9 mouse cellular contexts compared by ENCODE assay signal in genomic region chr16:4654706-4655105, GRCm38 (mm10). TPM values are rescaled to one million over a fixed set of nuclear protein-coding genes. Genes with fewer than 3 reads are reported as not detected.
DNase-seq lines count a peak whose midpoint lies in the region; ATAC-seq and TF ChIP-seq lines count a peak whose summit lies in the region.
"Had no signal": no experiment of that assay in that cellular context is flagged by ENCODE, and none has a peak within 500 bp of the region (broad histone marks: within the 10 kb centered on the region; RNA-seq: fewer than 3 reads in every experiment).

No protein-coding gene starts in this region.

- WGBS in hindbrain, postnatal 0 days = 74% methylated on average over 10 of the region's 10 CpGs
- WGBS in hindbrain, embryonic 14.5 days = 81% methylated on average over 10 of the region's 10 CpGs
- WGBS in heart, embryonic 14.5 days = 73% methylated on average over 10 of the region's 10 CpGs
- WGBS in forebrain, embryonic 13.5 days = 86% methylated on average over 10 of the region's 10 CpGs
- WGBS in hindbrain, embryonic 16.5 days = 78% methylated on average over 10 of the region's 10 CpGs

- H3K4me2 ChIP-seq in hindbrain, postnatal 0 days (ENCODE audit: low read depth, low read length) = no peak overlapping the region
- H3K4me2 ChIP-seq in hindbrain, embryonic 14.5 days (replicated peaks) = no peak overlapping the region
- H3K4me2 ChIP-seq in heart, embryonic 14.5 days (ENCODE audit: low read length) = no peak overlapping the region
- no peak overlapping the region for H3K4me2 ChIP-seq in forebrain, embryonic 13.5 days
- no peak overlapping the region for H3K4me2 ChIP-seq in hindbrain, embryonic 16.5 days (ENCODE audit: low read length)
- H3K4me2 ChIP-seq: midbrain, embryonic 13.5 days had no signal

- H3K4me1 ChIP-seq in hindbrain, postnatal 0 days (ENCODE audit: insufficient read depth, low read length) = no peaks in the 10 kb centered on the region; the same call in 1 of the 2 replicates
- H3K4me1 ChIP-seq in hindbrain, embryonic 14.5 days (replicated peaks; ENCODE audit: control insufficient read depth, insufficient read depth, low read length) = 0 out of 2 replicates have a peak, but pooled peaks cover 8% of the 10 kb centered on the region
- H3K4me1 ChIP-seq in heart, embryonic 14.5 days (ENCODE audit: control insufficient read depth in 2 of 2, insufficient read depth in 2 of 2, low read length in 2 of 2) = peaks cover 50 to 71% of the 10 kb centered on the region in 2 experiments
- H3K4me1 ChIP-seq in forebrain, embryonic 13.5 days = peaks cover 33% of the 10 kb centered on the region
- peaks cover 11% of the 10 kb centered on the region for H3K4me1 ChIP-seq in hindbrain, embryonic 16.5 days (ENCODE audit: control insufficient read depth, insufficient read depth, low read depth, low read length)

- H3K4me3 ChIP-seq in hindbrain, postnatal 0 days (ENCODE audit: low read length) = no peak overlapping the region
- no peak overlapping the region for H3K4me3 ChIP-seq in hindbrain, embryonic 14.5 days (replicated peaks; ENCODE audit: low read length)
- H3K4me3 ChIP-seq in heart, embryonic 14.5 days (ENCODE audit: control insufficient read depth in 1 of 2, insufficient read depth in 1 of 2, low read depth in 1 of 2, low read length in 2 of 2) = no peak overlapping the region
- no peak overlapping the region for H3K4me3 ChIP-seq in forebrain, embryonic 13.5 days
- no peak overlapping the region for H3K4me3 ChIP-seq in hindbrain, embryonic 16.5 days (ENCODE audit: low read length)
- H3K4me3 ChIP-seq: midbrain, embryonic 13.5 days had no signal

- no peak overlapping the region for H3K27ac ChIP-seq in hindbrain, postnatal 0 days
- H3K27ac ChIP-seq in hindbrain, embryonic 14.5 days = no peak overlapping the region
- H3K27ac ChIP-seq in heart, embryonic 14.5 days (replicated peaks in 1 of 2; ENCODE audit: control insufficient read depth in 1 of 2, insufficient read depth in 1 of 2, low read depth in 2 of 2, low read length in 2 of 2) = peak overlapping the region in 1 of 2 experiments; percentile 89; a peak in 2 of 4 replicates
- no peak overlapping the region for H3K27ac ChIP-seq in forebrain, embryonic 13.5 days
- no peak overlapping the region for H3K27ac ChIP-seq in hindbrain, embryonic 16.5 days (ENCODE audit: low read depth, low read length)

- DNase-seq in hindbrain, postnatal 0 days (ENCODE audit: low spot score) = no peak
- DNase-seq in hindbrain, embryonic 14.5 days (ENCODE audit: low spot score) = no peak
- DNase-seq in cerebellum, adult 8-10 months = peak; percentile 44
- DNase-seq in kidney, postnatal 14 days = peak; percentile 80
- DNase-seq in layer of hippocampus, postnatal 14 days (ENCODE audit: low spot score in 2 of 2) = no peak

- H3K27me3 ChIP-seq in hindbrain, postnatal 0 days (ENCODE audit: insufficient read depth, low read length) = no peaks in the 10 kb centered on the region
- no peaks in the 10 kb centered on the region for H3K27me3 ChIP-seq in hindbrain, embryonic 14.5 days (ENCODE audit: control insufficient read depth, insufficient read depth, low read length)
- H3K27me3 ChIP-seq in heart, embryonic 14.5 days (ENCODE audit: control insufficient read depth, insufficient read depth, low read length) = no peaks in the 10 kb centered on the region
- no peaks in the 10 kb centered on the region for H3K27me3 ChIP-seq in forebrain, embryonic 13.5 days
- no peaks in the 10 kb centered on the region for H3K27me3 ChIP-seq in hindbrain, embryonic 16.5 days (replicated peaks; ENCODE audit: control insufficient read depth, insufficient read depth, low read length)
- H3K27me3 ChIP-seq: midbrain, embryonic 13.5 days had no signal

- TF ChIP-seq CTCF in hindbrain, postnatal 0 days (IDR thresholded peaks at IDR 0.05; ENCODE audit: low read depth) = peak; percentile 42; the same call in 1 of the 2 replicates

- H3K36me3 ChIP-seq in hindbrain, postnatal 0 days (ENCODE audit: insufficient read depth, low read length) = peaks cover 16% of the 10 kb centered on the region; the same call in 1 of the 2 replicates
- peaks cover 53% of the 10 kb centered on the region for H3K36me3 ChIP-seq in hindbrain, embryonic 14.5 days (replicated peaks; ENCODE audit: control insufficient read depth, insufficient read depth)
- peaks cover 33% of the 10 kb centered on the region for H3K36me3 ChIP-seq in heart, embryonic 14.5 days (ENCODE audit: control insufficient read depth, insufficient read depth, low read length)
- H3K36me3 ChIP-seq in forebrain, embryonic 13.5 days (ENCODE audit: poor library complexity, severe bottlenecking) = peaks cover 38% of the 10 kb centered on the region; the same call in 1 of the 2 replicates
- H3K36me3 ChIP-seq in hindbrain, embryonic 16.5 days (ENCODE audit: control insufficient read depth, insufficient read depth, low read length) = 0 out of 2 replicates have a peak, but pooled peaks cover 2% of the 10 kb centered on the region

- no peaks in the 10 kb centered on the region for H3K9me3 ChIP-seq in hindbrain, postnatal 0 days (ENCODE audit: low read length)
- no peaks in the 10 kb centered on the region for H3K9me3 ChIP-seq in hindbrain, embryonic 14.5 days (ENCODE audit: control insufficient read depth, low read length)
- no peaks in the 10 kb centered on the region for H3K9me3 ChIP-seq in heart, embryonic 14.5 days (ENCODE audit: control insufficient read depth, low read length)
- no peaks in the 10 kb centered on the region for H3K9me3 ChIP-seq in forebrain, embryonic 13.5 days (replicated peaks)
- H3K9me3 ChIP-seq in hindbrain, embryonic 16.5 days (ENCODE audit: control insufficient read depth, low read length) = no peaks in the 10 kb centered on the region
- H3K9me3 ChIP-seq: midbrain, embryonic 13.5 days had no signal

- no peak for ATAC-seq in hindbrain, postnatal 0 days
- no peak for ATAC-seq in hindbrain, embryonic 14.5 days (ENCODE audit: low FRiP score)
- ATAC-seq in heart, embryonic 14.5 days (ENCODE audit: insufficient number of reproducible peaks, insufficient read depth, low FRiP score, low read depth) = no peak
- ATAC-seq in forebrain, embryonic 13.5 days = no peak
- ATAC-seq in hindbrain, embryonic 16.5 days = no peak

- H3K9ac ChIP-seq in hindbrain, postnatal 0 days (replicated peaks; ENCODE audit: low read length) = no peak overlapping the region
- no peak overlapping the region for H3K9ac ChIP-seq in hindbrain, embryonic 14.5 days
- 0 out of 2 replicates have a peak overlapping the region, but pooled peaks have one; percentile 4 for H3K9ac ChIP-seq in heart, embryonic 14.5 days (ENCODE audit: low read length)
- H3K9ac ChIP-seq in forebrain, embryonic 13.5 days = no peak overlapping the region
- no peak overlapping the region for H3K9ac ChIP-seq in hindbrain, embryonic 16.5 days (ENCODE audit: low read depth, low read length)
- H3K9ac ChIP-seq: midbrain, embryonic 13.5 days had no signal

RNA-seq across cellular contexts. Expression of gene Dnaja3, which starts 14.9 kb away (rescaled TPM):
- total RNA-seq in hindbrain, postnatal 0 days (2014; rRNA removed) = 49.6 and 50.6 TPM in 2 replicates
- 52.9 and 54.3 TPM in 2 replicates for polyA plus RNA-seq in hindbrain, postnatal 0 days (2015; fragmentation: Nextera tagmentation; extraction: Ambion mirVana)
- polyA plus RNA-seq in hindbrain, embryonic 14.5 days (2014; fragmentation: Nextera tagmentation; extraction: Ambion mirVana) = 54.6 and 64.8 TPM in 2 replicates
- 68.9 and 70.3 TPM in 2 replicates for polyA plus RNA-seq in heart, embryonic 14.5 days (2014; fragmentation: Nextera tagmentation; extraction: Ambion mirVana)
- polyA plus RNA-seq in forebrain, embryonic 13.5 days (2015; fragmentation: Nextera tagmentation; extraction: Ambion mirVana) = 48.0 and 53.2 TPM in 2 replicates
- 10 to 100 TPM; 61.0 to 66.2 TPM for total RNA-seq in layer of hippocampus, postnatal 14 days (2021)
- 70.6 and 71.9 TPM in 2 replicates for polyA plus RNA-seq in hindbrain, embryonic 16.5 days (2015; fragmentation: Nextera tagmentation; extraction: Ambion mirVana)

RNA-seq across cellular contexts. Expression of gene Vasn, which starts 15.0 kb away (rescaled TPM):
- total RNA-seq in hindbrain, postnatal 0 days (2014; rRNA removed) = 18.4 and 18.8 TPM in 2 replicates
- polyA plus RNA-seq in hindbrain, postnatal 0 days (2015; fragmentation: Nextera tagmentation; extraction: Ambion mirVana) = 6.1 and 7.3 TPM in 2 replicates
- 6.4 and 6.6 TPM in 2 replicates for polyA plus RNA-seq in hindbrain, embryonic 14.5 days (2014; fragmentation: Nextera tagmentation; extraction: Ambion mirVana)
- polyA plus RNA-seq in heart, embryonic 14.5 days (2014; fragmentation: Nextera tagmentation; extraction: Ambion mirVana) = 11.9 and 12.8 TPM in 2 replicates
- polyA plus RNA-seq in forebrain, embryonic 13.5 days (2015; fragmentation: Nextera tagmentation; extraction: Ambion mirVana) = 2.3 and 2.7 TPM in 2 replicates
- 1 to 10 TPM; 6.4 to 9.0 TPM for total RNA-seq in layer of hippocampus, postnatal 14 days (2021)
- polyA plus RNA-seq in hindbrain, embryonic 16.5 days (2015; fragmentation: Nextera tagmentation; extraction: Ambion mirVana) = 6.0 and 7.0 TPM in 2 replicates

RNA-seq across cellular contexts. Expression of gene Coro7, which starts 24.9 kb away (rescaled TPM):
- total RNA-seq in hindbrain, postnatal 0 days (2014; rRNA removed) = 41.4 and 43.3 TPM in 2 replicates
- 29.1 and 30.2 TPM in 2 replicates for polyA plus RNA-seq in hindbrain, postnatal 0 days (2015; fragmentation: Nextera tagmentation; extraction: Ambion mirVana)
- polyA plus RNA-seq in hindbrain, embryonic 14.5 days (2014; fragmentation: Nextera tagmentation; extraction: Ambion mirVana) = 24.1 and 27.2 TPM in 2 replicates
- 11.9 TPM in 2 replicates for polyA plus RNA-seq in heart, embryonic 14.5 days (2014; fragmentation: Nextera tagmentation; extraction: Ambion mirVana)
- 19.4 and 20.1 TPM in 2 replicates for polyA plus RNA-seq in forebrain, embryonic 13.5 days (2015; fragmentation: Nextera tagmentation; extraction: Ambion mirVana)
- total RNA-seq in layer of hippocampus, postnatal 14 days (2021) = 10 to 100 TPM; 95.7 to 95.9 TPM
- 32.1 and 36.6 TPM in 2 replicates for polyA plus RNA-seq in hindbrain, embryonic 16.5 days (2015; fragmentation: Nextera tagmentation; extraction: Ambion mirVana)

RNA-seq across cellular contexts. Expression of gene Pam16, which starts 29.9 kb away (rescaled TPM):
- total RNA-seq in hindbrain, postnatal 0 days (2014; rRNA removed) = 25.4 and 88.3 TPM in 2 replicates
- polyA plus RNA-seq in hindbrain, postnatal 0 days (2015; fragmentation: Nextera tagmentation; extraction: Ambion mirVana) = 135 and 140 TPM in 2 replicates
- 174 and 193 TPM in 2 replicates for polyA plus RNA-seq in hindbrain, embryonic 14.5 days (2014; fragmentation: Nextera tagmentation; extraction: Ambion mirVana)
- 157 and 165 TPM in 2 replicates for polyA plus RNA-seq in heart, embryonic 14.5 days (2014; fragmentation: Nextera tagmentation; extraction: Ambion mirVana)
- polyA plus RNA-seq in forebrain, embryonic 13.5 days (2015; fragmentation: Nextera tagmentation; extraction: Ambion mirVana) = 142 and 149 TPM in 2 replicates
- total RNA-seq in layer of hippocampus, postnatal 14 days (2021) = 10 to 100 TPM; 69.5 to 80.1 TPM
- 139 and 150 TPM in 2 replicates for polyA plus RNA-seq in hindbrain, embryonic 16.5 days (2015; fragmentation: Nextera tagmentation; extraction: Ambion mirVana)

Comparison
In these comparisons a context has a peak if more than half of its experiments do, and no peak if none do; other contexts are left out.
1. DNase-seq: peak in cerebellum, adult 8-10 months (single experiment) and kidney, postnatal 14 days (single experiment); none in hindbrain, postnatal 0 days (single experiment), hindbrain, embryonic 14.5 days (single experiment) and layer of hippocampus, postnatal 14 days (0 of 2).